Mouse (Mus musculus): ENCODE data around the gene Spag7. TPM values are rescaled to one million over a fixed set of nuclear protein-coding genes. Genes with fewer than 3 reads are reported as not detected.

Spag7 gene
- total RNA-seq, 2 experiments from 2014 or later, result 45.8 to 53.7 TPM

DNA sequence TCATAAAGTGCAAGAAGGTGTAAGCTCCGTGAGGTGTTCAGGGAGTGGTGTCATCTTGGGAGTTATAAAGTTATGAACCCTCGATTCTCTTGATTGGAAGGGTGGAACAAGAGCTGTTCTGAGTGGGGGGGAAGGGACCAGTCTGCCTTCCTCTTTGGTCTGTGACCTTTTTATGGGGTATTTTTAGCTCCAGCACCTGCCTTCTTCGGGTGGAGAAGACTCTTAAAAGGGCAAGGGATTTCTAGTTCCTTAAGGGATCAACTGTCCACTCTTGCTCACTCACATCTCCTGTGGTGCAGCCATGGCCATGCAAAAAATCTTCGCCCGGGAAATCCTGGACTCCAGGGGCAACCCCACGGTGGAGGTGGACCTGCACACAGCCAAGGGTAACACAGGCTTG, 11.6 kb downstream of the Spag7 start:
- no peak for DNase-seq (ENCODE audit: low spot score in 2 of 2)

- no peak for DNase-seq (ENCODE audit: low spot score in 2 of 2)
These were observed 12.3 kb downstream of the Spag7 start, which contains the start of gene Eno3 for GRCm38 (mm10) chr11:70656964-70657363. Eno3 (plus strand) TSS chr11:70657202.

GRCm38 (mm10) chr11:70656456-70656927, 12.7 kb downstream of the Spag7 start:
- no peak for DNase-seq (ENCODE audit: low spot score in 2 of 2)

DNA sequence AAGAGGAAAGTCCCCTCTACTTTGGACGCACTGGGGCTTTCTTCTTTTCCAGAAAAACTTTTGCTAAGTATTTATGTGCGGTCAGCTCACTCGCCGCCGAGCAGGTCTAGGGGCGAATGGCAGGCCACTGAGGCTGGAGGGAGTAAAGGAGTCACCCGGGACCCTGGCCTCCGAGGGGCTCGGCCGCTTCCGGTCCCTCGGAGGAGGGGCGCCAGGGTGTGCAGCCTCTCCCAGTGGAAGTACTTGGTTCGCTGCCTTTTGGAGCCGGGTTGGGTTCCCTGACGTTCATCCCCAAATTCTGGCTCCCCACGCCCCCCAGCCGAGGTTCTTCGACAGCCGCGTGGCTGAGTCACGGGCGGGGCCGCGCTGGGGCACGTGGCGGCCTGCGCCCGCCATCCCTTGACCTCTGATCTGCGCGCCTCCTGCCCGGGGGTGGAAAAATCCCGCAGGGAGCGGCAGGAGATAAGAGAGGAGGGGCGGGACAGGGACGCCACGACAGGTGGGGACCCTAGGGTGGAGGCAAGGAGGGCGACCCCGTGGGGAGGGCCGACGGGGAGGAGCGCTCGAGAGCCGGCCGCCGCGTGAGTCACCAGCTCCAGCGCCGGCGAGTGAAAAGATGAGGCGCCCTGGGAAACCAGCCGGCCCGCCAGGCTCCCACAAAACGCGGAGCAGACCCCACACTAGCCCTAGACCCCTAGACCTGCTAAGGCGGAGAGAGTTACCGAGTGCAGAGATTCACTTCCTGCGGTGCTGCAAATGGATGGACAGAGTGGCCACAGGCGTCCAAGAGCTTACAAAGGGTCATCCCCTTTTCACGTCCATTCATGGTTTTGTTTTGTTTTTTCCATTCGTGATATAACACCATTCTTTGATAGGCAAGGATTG, 13.4 kb downstream of the Spag7 start:
- DNase-seq (ENCODE audit: low spot score in 2 of 2), result no peak

DNA sequence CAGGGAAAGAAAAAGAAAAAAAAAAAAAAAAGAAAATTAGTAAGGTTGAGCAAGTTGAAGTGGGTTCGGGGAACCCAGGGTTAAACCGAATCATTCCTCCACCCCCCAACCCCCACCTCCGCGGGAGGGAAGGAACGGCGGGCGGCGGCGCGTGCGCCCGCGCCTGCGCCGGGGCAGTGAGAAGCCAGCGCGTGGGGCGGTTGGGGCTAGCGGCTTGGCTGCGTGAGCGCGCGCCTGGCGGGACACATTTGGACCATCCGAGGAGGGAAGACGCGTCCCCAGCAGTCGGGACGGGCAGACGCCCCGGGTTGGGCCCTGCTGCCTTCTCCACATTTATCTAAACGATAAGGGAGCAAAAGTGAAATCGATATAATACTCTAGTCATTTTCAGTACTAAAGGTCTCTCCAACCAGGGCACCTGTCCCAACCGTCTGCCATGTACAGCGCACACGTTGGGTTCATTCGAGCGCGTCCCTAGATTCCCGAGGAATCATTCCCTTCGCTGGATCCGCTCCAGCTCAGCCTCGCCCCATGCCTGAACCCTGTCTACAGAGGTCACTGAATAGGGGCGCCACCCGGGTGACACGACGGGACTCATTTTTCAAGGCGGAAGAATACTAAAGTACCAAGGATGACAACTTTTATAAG, 14.2 kb downstream of the Spag7 start:
- DNase-seq (ENCODE audit: low spot score in 2 of 2), result peak in 1 of 2 experiments; percentile 78

DNA sequence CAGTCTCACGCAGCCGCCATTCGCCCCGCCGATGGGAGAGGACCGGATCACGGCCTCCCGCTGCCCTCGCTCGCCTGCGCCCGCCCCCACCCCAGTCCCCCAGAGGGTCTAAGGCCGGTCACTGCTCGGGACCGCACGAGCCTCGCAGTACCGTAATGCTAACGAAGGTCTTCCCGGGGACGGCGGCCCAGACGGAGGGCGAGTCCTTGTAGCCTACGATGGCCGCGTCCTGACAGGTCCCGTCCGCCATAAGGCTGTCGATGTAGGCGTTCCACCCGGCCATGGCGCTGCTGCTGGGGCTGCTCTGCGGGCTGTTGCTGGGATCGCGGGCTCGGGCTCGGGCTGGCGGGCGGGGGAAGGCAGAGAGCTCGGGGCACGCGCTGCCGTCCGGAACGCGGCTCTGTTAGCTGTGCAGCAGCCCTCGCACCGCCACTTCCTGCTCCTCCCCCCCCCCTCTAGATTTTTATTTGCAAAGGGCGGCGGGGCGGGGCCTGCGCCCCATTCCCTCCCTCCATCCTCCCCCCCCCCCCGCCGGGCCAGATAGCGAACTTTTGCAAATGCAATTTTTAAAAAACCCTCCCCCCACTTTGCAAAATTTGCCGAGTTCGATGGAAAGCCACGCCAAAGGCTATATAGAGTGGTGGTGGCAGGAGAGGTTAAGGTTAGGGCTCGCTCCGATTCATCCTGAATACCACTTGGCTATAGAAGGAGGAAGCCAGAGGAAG, 14.9 kb downstream of the Spag7 start, which contains the start of gene Pfn1:
Gene Pfn1, minus strand, starts transcription at position 447 of the 725 bp plus-strand sequence.
- DNase-seq (ENCODE audit: low spot score in 2 of 2), result peak; percentile 62 to 73

DNA sequence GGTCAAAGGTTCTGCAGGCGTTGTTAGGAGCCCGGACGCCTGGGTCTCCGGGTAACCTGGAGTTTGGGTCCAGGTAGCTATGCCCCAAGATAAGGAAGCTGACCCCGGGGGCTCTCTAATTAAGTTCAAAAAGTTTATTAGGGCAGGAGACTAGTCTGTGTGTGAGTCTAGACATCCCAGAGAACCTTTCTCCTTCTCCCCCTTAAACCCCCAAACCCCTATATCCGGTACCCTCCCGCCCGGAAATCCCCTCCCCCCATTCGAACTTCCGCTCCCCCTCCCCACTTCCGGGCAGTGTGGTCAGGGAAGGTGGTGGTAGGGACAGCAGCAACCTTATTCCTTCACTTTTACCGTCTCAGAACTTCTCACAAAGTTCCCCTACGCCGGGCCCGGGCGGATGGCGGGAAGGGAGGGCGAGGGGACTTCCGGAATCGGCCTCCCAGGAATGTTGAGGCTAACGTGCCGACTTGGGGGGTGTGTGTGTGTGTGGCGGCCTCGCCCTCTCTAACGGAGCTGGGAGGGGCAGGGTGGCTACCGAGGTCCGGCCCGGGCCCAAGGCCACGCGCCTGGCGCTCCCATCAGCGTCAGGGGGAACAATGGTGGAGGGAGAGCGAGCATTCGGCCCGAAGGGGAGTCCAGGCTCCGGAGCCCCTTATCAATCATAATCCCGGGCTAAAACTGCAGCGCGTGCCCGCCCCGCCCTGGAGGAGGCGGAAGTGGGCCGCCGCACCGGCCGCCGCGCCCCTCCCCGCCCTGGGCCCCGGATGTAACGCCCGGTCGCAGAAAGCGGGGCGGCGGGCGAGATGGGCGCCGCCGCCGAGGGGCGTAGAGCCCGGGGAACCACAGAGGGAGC, 15.6 kb downstream of the Spag7 start:
- DNase-seq (ENCODE audit: low spot score in 2 of 2), result peak in 1 of 2 experiments; percentile 46

- no peak for DNase-seq (ENCODE audit: low spot score in 2 of 2)
These were observed 16.3 kb downstream of the Spag7 start for GRCm38 (mm10) chr11:70652884-70653344.

DNA sequence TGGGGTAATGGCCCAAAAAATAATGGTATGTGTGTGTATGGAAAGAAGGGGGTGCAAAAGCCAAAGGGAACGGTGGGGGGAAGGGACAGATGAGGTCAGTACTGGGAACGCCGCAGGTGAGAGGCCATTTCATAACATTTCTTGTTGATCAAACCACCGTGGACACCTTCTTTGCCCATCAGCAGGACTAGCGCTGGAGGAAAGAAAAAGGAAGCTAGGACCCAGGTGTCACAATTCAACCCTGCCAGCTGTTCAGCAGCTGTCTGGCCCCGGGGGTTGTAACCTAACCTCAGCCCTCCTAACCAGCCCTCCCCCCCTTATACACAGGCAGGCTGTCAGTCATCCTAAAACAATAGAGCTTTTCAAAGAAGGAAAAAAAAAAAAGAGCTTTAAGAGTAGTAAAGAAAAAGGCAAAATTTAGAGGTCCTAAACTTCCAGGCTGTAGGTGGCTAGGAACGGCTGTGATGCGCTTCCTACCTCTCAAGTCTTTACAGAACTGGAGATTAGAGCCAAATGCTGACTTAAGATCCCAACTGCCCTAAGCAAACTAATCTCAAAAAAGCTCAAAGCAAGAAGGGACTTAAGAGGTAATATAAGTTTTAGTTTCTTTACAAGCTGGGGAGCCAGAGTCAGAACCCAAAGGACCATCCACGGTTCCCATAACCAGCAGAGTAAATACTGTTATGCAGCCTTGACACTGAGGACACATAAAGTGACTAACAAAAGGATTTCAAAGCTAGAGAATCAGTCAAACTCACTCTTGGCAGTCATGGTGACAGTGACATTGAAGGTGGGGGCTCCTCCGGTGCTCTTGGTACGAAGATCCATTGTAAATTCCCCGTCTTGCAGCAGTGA, 17.0 kb downstream of the Spag7 start:
- no peak for DNase-seq (ENCODE audit: low spot score in 2 of 2)

DNA sequence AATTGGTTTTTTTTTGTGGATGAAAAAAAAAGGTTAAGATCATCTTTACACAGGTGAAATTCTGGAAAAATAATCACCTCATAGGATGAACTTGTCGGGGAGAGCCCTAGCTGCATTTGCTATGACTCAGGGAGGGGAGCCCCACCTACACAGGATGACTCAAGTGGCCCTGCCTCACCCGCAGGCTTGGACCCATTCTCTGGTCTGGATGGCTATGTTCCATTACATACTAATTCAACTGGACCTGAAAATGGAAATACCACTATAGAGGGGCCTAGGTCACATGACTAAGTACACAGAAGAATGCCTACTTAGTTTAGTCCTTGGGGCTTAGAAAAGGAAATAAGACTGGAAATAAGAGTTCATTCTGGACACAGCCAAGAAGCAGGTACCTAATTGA, 17.8 kb downstream of the Spag7 start:
- DNase-seq (ENCODE audit: low spot score in 2 of 2), result no peak

DNA sequence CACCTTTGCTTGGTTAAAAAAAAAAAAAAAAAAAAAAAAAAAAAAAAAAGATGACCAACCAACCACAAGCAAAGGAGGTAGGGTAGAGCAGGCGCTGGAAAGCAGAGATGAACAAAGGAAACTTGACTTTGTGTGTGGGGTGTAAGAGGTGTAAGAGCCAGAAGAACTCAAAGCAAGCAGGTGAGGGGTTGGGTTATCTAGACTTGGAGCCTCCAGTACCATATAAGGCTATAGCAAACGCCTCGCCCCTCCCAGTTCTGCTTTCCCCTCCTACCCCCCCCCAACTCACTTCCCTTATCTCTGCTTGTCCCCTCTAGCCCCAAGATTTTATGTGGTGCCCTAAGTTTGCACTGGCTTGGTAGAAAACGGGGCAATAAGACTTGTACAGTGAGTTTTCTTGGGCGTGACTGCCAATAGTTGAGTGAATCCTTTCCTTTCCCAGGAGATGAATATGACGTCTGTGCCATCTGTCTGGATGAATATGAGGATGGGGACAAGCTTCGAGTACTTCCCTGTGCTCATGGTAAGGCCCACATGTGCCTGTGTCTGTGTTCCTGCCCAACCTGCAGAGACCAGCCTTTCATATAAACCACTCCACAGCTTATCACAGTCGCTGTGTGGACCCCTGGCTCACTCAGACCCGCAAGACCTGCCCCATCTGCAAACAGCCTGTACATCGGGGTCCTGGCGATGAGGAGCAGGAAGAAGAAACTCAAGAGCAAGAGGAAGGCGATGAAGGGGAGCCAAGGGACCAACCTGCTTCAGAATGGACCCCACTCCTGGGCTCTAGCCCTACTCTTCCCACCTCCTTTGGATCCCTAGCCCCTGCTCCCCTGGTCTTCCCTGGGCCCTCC, 18.7 kb downstream of the Spag7 start:
- no peak for DNase-seq (ENCODE audit: low spot score in 2 of 2)

DNA sequence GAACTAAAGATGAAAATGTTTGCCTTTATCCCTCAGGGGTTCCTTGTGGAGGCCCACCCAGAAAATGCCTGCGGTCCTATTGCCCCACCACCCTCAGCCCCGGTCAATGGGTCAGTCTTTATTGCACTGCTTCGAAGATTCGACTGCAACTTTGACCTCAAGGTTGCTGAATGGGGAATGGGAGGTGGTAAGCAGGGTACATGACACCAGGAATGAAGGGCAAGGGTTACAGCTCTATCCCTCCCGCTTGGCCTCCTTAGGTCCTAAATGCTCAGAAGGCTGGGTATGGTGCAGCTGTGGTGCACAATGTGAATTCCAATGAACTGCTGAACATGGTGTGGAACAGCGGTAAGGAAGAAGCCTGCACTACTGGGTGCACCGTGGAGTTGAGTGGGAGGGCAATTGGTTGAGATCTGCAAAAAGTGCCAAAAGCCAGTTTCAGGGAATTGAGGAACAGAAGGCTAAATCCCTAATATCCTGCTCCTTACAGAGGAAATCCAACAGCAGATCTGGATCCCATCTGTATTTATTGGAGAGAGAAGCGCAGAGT, 20.0 kb downstream of the Spag7 start:
- no peak for DNase-seq (ENCODE audit: low spot score in 2 of 2)

DNA sequence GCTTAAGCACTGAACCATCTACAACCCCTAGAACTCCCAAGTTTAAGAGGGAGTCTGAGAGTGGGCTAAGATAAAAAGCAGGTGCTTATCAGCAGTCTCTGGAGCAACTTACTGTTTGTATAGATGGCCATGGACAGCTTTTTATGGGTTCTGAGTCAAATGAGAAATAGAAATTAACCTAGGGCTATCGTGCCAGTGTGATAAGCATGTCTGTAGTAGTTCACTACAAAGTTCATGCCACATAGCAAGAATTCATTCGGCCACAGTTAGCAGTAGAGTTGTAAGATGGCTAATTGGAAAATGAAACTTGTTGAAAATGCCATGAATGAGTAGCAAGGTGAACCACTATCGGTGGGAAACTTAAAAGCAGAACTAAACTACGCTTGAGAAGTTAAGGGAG, 20.7 kb downstream of the Spag7 start:
- DNase-seq (ENCODE audit: low spot score in 2 of 2), result no peak

GRCm38 (mm10) chr11:70647716-70648420, 21.3 kb downstream of the Spag7 start:
- DNase-seq (ENCODE audit: low spot score in 2 of 2), result no peak

DNA sequence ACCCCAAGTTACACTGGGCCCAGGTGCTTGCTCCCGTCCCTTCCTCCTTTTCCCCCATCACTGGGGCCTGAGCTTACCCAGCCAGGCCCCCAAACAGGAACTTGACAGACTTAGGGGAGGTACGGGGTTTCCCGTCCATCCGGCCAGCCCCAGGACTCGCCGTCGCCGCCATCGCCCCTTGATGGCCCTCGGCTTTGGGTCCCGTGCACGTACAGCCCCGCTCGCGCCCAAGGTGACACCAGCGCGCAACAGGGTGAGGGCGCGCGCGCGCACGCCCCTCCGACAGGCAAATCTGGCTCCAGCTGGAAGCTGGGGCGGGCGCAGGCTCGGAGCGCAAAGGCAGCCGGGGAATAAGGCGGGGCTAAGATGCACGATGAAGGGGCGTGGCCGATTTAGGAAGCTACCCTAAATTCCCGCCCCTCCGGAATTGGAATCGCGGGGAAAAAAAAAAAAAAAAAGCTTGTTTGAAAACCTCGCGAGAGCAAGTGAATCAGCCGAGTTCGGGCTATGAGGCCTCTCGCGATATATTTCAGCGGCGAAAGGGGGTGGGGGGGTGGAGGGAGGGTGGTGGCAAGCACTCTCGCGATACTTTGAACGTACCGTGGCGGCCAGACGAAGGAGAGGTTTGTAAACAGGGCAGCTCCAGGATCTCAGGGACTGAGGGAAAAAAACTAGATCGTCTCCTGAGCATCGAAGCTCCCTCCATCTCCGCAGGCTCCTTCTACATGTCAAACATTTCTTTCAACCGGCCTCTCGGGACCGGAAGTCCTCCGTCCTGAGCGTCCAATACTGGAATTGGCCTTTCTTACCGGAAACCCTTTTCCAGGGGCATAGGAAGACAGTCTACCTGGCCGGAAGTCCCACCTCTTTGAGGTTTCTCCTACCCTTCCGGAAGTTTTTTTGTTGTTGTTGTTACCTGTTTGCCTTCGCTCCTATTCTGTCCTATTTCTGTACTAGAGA, 22.2 kb downstream of the Spag7 start, which contains the start of the genes Rnf167 and Slc25a11:
Gene Rnf167, plus strand, starts transcription at position 545 of the 960 bp plus-strand sequence.
Gene Slc25a11, minus strand, starts transcription at position 789 of the 960 bp plus-strand sequence.
- peak; percentile 94 to 98 for DNase-seq (ENCODE audit: low spot score in 2 of 2)

GRCm38 (mm10) chr11:70646259-70646555, 23.0 kb downstream of the Spag7 start:
- DNase-seq (ENCODE audit: low spot score in 2 of 2), result no peak

Data from layer of hippocampus, postnatal 14 days (tissue).